Mouse (Mus musculus) v-Abl transformed pro-B cells (cell line): Measurements from ENCODE around the gene Zfp811.
"Not testable (repeated sequence)": the region's sequence is repeated elsewhere in the genome, so short reads cannot be mapped to it uniquely, and the experiment has no call there.

Experiments used
- in situ Hi-C, 2 experiments: fragments of 400-800 bp; cut with MboI; formaldehyde crosslinking; loops; one replicate each; pipeline ENCODE4 v1.15.1; 2025; ENCODE audit not compliant: unreplicated experiment in 2 of 2

The Zfp811 gene

DNA sequence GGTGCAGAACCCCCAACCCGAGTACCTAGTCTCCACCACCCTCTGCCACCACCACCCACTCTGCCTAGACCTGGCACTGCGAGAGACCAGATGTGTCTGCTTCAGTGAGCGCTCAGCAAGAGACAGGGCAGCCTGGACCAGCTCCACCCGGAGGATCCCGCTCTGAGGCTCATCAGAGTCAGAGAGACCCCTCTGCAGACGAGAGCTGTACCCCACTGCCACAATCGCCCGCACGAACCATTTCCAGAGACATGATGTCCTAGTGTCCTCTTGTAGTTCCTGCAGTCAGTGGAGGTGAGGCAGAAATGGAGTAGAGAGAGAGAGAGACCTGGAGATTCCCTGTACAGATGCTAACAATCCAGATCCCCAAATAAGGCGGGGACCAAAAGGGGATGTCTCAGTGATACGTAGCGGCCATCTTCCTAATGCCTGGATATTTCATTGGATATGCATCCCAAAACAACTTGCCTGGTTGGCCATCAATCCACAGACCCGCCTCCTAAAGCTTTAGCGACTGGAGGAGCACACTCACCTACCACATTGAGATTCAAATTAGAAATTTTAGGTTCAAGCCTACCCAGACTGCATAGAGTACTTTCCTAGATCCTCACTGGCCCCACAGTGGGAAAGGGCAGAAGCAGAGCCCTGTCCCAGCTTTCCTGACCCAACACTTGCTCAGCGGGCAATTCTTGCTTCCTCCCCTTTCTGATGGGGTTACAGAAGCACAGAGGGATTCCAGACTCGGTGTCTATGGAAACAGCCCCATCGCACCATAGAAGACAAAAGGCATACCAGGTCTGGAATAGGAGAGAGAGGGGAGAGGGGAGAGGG is at the start of gene Zfp811:
TSS of gene Zfp811 (minus strand) at position 388 of the 831 bp plus-strand sequence.
- in situ Hi-C loops, result no loop called here

DNA sequence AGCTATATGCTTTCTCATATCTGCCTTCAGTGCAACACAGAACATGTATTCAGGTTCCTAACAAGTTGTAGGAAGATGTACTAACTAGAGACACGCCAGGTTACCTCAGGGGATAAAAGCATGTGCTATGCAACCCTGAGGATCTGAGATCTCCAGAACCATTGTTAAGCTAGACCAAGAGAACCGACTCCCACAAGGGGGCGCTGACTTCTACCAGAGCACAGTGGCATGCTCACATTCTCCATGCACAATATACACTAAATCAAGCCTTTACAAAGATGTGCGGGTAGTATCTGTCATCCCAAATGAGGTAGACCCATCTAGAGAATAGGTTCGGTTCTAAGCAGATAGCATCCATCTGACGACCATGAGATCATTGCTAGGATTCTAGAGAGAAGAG is 47.0 kb upstream of the Zfp811 start:
- in situ Hi-C loops, result not testable (repeated sequence)

DNA sequence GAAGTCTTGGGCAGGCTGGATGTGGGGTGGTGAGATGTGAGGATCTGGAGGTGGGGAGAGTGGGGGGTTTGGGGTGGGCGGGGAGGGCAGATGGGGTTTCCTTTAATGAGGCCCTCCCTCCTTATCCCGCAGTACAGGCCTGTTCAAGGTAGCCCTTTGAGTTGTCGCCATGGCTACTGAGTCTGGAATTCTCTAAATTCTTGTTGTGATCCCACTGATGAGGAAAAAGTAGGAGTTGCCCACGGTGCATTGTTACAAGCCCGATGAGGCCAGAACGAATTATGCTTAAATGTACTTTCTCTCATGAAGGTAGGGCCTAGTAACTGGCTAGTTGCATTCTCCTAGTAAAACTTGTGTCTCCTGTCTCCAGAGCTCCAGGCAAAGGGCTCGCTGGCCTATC is 41.9 kb upstream of the Zfp811 start:
- in situ Hi-C loops, result no loop called here

DNA sequence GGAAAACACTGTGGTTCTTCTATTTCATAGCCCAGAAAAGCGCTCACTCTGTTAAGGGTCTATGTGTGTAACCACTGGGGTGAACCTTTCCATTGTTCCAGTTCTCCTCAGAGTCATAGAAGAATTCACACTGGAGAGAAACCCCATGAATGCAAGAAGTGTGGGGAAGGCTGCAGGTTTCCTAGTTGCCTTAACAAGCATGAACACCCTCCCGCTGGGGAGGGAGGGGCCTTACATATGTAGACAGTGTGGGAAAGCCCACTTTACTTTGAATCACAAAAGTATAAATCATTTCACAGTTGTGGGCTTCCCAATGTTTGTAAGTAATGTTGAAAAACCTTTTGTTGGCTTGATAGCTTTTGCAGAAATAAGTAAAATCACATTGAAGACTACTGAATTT is 31.7 kb upstream of the Zfp811 start:
- in situ Hi-C loops, result no loop called here

DNA sequence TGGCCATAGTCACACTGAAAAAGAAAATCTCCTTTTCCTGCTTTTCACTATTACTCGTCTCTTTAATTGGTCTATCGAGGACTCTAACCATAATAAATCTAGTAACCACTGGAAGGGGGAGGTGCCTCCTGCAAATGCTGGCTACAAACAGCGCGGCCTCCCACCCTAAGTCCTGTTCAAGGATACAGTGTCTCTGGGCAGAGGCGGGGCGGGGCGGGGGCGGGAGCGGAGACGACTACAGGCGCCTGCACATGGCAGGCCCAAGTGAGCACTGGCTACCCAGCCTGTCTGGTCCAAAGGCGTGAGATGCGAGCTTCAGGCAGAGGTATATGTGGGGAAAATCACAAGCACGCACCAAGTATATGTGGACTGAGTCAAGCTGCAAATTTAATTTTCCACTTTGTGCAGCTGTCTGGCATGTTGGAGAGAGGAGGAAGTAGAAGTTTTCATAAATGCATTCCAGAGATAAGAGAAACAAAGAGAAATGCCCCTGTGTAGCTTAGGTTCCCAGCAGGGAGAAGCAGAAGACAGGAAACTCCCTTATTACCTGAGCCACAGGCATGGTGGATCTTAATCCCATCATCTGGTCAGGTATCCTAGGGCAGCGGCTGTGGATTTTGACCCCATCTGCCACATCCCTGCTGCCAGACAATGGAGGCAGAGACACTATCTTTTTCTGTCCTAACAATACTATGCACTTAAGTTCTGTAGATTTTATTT is 29.5 kb upstream of the Zfp811 start:
- in situ Hi-C loops, result no loop called here

DNA sequence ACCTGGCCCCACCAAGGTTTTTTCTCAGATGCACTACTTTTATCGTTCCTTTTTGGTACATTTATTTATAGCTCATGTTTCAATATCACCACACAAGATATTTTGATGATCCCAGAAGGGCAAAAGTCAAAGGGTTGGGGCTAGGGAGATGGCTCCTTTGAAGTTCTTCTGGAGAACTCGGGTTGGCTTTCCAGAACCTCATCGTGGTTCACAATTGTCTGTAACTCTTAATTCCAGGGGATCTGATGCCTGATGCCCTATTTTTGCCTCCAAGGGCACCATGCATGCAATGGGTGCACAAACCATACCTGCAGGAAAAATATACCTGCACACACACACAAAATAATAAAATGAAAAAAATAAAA is 20.7 kb upstream of the Zfp811 start:
- in situ Hi-C loops, result no loop called here

DNA sequence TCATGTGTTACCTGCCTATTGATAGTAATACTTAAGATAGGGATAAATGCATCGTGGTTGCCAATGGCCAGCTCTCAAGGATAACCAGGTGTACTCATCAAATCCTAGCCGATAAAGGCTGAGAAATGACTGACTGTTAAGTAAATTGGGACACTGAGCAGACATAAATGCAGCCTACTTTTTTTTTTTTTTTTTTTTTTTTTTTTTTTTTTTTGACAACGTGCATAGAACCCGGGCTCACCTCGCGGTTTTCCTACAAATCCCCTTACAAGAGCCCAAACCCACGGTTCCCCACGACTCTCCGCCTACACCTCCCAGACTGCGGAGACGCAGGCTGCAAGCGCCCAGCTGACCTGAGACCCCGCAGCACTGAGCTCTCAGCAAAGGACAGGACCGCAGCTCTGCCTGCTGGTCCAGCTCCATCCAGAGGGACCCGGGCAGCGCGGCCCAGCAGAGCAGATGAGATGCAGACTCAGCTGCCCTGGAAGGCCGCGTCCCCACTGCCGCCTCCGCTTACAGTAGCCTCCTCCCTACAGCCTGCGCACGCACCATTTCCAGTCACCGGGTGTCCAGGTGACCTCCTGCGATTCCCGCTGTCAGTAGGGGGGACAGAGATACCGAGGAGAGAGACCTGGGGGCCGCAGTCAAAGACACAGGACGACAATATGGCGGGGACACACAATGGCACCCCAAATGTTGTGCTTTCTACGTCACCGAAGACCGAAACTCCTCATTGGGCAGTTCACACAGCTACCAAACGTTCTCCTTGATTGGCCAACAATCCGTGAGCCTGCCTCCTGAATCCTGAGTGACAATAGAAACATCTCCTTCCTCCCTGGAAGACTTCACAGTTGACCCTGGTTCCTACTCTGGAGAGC is 20.0 kb upstream of the Zfp811 start, which contains the start of gene Zfp799:
TSS of gene Zfp799 (minus strand) at position 722 of the 878 bp plus-strand sequence.
- in situ Hi-C loops, result no loop called here

DNA sequence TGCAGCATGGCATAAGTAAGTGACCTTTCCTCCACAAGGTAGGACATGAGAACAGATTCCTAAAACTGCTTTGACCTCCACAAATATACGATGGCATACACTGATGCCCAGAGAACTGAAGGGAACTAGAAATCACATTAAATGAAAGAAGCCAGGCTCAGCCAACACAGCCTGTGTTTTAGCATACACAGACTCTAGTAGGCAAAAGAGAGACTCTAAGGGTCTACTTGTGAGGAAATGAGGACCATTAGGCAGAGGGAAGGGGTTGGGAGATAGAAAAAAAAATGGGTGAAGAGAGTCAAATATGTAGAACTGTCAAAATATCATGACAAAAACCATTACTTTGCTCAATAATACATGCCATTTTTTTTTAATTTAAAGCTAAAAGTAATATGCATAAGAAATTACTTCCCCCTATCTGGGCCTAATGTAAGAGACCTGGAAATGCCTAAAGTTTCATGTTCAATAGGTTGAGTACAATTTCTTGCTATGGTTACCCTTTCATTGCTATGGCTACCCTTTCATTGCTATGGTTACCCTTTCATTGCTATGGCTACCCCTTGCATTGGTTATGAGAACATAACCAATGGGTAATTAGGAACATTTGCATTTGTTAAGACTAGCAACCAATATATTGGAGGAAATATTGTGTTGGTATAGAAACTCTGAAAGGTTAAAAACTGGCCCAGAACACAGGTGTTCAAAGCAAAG is 6.5 kb upstream of the Zfp811 start:
- in situ Hi-C loops, result no loop called here

DNA sequence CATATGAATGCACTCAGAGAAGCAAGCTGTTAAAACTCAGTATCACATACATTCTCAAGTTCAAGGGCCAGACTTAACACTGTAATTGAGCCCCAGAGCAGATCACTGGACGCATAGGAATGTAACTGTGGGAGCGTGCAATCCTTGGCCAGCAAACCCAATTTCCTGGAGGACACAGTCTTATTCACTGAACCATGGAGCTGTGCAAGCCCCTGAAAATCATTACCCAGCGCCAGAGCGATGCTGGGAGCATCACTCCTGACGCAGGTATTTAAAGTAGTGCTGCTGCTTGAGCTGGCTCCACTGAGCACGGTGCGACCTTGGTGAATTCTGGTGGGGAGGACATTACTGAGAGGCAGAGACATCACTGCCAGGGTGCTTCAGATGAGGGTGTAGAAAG is 4.4 kb upstream of the Zfp811 start:
- in situ Hi-C loops, result no loop called here

DNA sequence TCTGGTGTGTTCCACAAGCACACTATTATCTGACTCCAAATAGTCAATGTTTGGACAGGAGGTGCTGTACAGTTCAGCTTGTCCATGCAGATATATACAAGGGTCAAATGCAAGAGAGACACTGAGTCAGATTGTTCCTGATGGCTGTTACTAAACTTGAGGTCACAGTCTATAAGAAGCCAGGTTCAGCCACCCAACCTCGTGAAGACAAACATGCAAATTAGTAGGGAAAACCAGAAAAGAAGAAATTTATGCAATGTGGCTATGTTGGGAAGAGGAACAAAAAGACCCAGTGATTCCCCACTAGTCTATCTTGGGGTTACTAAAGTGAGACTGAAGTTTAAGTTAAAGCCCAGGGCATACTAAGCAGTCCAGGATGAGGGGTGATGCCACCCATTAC is 917 bp upstream of the Zfp811 start:
- in situ Hi-C loops, result no loop called here

DNA sequence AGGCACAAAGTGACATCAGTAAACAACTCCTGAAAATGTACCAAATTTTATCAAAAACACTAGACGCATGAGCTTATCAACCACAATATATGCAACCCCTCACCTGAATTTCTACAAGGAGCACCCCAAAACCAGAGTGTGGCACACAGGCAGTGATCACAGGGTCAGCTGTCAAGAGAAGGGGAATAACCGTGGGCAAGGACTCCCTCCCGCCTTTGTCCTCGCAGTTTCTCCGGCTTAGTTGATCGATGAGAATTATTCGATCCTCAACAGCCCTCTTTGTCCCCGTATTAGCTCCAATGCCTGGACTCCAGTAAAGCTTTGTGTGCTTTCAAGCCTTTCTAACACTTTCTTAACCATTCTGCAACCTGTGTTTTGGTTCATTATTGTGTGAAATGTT is 810 bp downstream of the Zfp811 start:
- in situ Hi-C loops, result no loop called here

DNA sequence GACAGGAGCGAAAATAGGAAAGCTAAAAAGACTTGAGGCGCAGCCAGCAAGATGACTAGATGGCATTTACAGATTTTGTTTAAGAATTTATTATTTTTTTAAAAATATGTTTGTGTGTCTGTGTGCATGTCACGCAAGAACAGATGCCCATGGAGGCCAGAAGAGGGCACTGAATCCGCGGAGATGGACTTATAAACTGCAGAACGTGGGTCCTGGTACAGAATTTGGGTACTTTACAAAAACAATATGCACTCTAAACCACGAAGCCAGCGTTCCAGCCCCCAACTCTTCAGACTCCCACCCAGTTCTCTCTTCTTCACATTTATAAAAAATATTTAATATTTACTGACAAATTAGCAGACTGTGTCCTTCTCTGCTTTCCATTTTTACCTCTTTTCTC is 20.5 kb downstream of the Zfp811 start:
- in situ Hi-C loops, result no loop called here

DNA sequence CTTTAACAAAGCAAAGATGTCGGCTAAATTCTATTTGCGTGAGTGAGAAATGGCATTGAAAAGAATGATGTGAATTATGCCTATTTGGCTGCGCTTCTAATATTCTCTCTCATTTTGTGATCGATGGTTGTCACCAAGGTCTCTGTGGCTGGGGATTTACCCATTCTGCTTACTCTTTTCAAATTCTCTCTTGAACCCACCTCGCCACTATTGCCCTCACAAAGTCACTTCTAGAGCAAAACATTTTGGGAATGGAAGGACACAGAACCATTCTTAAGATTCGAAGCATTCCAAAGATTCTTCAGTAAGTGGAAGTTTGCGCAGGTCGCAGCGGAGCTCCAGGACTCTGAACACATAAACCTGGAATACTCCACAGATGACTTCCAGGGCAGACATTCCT is 21.2 kb downstream of the Zfp811 start:
- in situ Hi-C loops, result no loop called here

DNA sequence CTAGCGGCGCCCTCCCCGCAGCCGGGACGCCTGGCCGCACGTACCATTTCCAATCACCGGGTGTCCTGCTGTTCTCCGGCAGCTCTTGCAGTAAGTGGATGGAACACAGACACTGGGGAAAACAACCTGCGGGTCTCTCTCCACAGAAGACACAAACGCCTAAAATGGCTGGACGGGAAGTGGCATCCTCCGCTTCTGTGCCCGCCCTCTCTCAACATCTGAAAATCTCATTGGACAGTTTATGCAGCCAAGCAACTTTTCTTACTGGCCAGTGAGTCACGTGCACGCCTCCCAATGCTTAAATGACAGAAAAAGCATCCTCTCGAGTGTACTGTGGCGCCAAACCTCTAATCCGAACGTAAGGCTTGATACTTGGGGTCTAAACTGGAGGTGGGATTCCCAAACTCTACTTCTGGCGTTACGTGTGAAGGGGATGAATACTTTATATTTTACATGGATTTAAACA is 21.6 kb downstream of the Zfp811 start, which contains the start of gene Zfp871:
TSS of gene Zfp871 (minus strand) at position 194 of the 466 bp plus-strand sequence.
- in situ Hi-C loops, result no loop called here

DNA sequence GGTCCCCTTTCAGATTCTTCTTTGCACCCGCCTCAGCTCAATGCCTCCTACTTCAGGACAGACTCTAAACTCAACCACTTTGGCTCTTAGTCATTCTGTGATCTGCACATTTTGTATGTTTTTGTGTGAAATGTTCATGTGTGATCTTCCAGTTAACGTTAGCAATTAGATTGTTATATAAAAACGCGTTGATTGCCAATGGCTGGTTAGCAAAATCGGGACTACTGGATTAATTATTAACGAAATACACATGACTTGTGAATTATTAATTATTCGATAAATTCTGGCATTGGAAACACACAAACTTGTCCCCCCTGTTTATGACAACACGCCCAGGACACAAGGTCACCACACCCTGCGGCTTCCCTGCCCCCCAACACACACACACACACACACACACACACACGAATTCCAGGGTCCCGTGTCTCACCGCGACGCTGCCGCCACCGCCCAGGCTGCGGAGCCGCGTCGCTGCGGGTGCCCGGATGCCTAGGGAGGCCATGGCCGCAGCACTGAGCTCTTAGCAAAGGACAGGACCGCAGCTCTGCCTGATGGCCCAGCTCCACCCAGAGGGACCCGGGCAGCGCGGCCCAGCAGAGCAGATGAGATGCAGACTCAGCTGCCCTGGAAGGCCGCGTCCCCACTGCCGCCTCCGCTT is 22.2 kb downstream of the Zfp811 start:
- in situ Hi-C loops, result no loop called here

DNA sequence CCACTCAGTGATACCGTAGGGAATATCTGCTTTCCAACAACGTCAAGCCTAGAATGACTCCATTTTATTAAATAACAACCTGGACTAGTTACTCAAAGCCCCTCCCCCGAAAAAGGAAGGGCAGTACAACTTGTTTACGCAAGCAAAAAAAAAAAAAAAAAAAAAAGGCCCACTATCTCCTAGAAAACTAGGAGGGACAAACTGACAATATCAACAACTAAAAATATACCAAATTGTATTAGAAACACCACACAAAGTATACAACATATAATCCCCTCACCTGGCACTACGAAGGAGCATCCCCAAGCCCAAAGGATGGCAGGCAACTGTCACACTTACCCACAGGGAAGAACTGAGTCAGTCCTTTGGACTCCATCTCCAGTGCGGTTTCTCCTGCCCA is 22.8 kb downstream of the Zfp811 start:
- in situ Hi-C loops, result no loop called here

DNA sequence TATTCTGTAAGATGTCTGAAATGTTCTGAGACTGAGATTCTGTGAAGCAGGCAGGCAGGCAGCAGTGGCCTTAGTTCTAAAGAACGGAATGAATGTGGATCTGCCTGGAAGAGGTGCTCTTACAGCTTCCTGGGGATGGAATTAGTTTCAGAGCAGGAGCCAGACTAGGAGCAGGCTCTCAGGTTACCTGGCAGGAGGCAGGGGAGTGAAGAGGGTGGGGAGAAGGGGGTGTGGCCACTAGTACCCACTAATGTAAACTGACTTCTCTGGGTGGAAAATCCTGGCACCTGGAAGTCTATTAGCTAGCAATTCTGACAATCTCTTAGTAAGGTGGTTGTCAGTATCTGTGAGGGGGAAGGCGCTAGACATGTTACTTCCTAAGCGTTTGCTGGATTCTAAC is 24.1 kb downstream of the Zfp811 start:
- in situ Hi-C loops, result no loop called here

DNA sequence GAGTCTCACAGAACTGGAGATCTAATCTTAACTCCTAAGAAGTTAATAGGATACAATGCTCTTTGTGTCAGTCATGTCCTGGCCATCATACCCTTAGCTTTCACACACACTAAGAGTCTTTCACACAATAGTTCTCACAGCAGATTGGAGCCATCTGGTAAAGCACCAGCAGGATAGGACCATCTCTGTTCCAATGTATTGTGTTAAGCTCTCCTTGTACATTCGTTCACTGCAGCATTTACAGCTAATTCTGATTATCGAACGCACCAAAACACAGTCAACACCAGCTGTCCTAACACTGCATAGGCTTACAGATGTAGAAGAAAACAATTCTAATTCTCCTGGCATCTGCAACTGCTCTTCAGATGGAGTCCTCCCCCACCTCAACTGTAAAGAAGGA is 32.2 kb downstream of the Zfp811 start:
- in situ Hi-C loops, result no loop called here

DNA sequence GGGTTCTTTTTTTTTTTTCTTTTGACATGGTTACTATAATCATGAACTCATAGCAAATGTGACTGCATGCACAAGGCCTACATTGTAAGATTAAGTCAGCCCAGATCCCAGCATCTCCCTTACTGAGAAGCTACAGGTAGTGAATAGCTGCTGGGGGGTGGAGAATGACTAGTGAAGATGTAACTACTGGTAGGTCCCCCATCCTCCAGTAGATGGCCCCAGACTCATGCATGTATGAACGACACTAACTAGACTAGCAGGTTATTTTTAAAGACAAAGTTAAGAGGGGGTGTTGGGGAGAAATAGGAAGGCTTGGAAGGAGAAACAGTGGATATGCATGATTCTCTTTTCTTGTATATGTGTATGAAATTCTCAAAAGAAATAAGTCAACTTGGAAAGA is 38.5 kb downstream of the Zfp811 start:
- in situ Hi-C loops, result no loop called here

DNA sequence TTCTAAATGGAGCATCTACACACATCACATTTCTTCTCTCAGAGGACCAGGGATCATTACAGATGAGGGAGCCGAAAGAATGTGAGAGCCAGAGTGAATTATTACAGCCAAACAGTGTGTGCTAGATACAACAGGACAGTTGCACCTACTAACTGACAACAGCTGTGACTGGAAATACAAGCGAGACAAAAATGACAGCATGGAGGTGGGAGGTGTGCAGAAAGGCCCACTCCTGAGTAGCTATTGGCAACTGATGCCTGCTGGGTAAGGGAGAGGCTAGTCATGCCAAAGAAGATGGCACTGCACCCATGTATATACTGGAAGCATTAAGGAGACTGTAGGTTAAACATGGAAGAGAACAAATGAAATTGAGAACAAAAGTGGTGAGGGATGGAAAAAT is 43.3 kb downstream of the Zfp811 start:
- in situ Hi-C loops, result no loop called here
